Mouse (Mus musculus): ENCODE measurements around the gene Hist1h4d. TPM values are rescaled to one million over a fixed set of nuclear protein-coding genes. Genes with fewer than 3 reads are reported as not detected.
A peak's percentile ranks its signal among the peaks of the same experiment; 100 is the strongest.
"Not testable (repeated sequence)": the region's sequence is repeated elsewhere in the genome, so short reads cannot be mapped to it uniquely, and the experiment has no call there.

Gene Hist1h4d
- total and polyA plus RNA-seq, 3 experiments, result 11.7 to 1,889 TPM; not detected in 1

GRCm38 (mm10) chr13:23584331-23584730, 2.9 kb downstream of the Hist1h4d start:
- H3K27me3 ChIP-seq (ENCODE audit: control insufficient read depth in 1 of 2, insufficient read depth in 2 of 2, low read length in 2 of 2), result no peaks in the 10 kb centered on the region
- H3K4me1 ChIP-seq (ENCODE audit: control insufficient read depth in 1 of 2, insufficient read depth in 2 of 2, low read length in 2 of 2), result peaks cover 0 to 10% of the 10 kb centered on the region in 2 experiments; a peak in 2 of 4 replicates
- H3K4me3 ChIP-seq (ENCODE audit: control insufficient read depth in 1 of 2, insufficient read depth in 1 of 2, low read depth in 2 of 2, low read length in 2 of 2), result peak overlapping the region; percentile 51 to 60
- H3K9ac ChIP-seq (ENCODE audit: control insufficient read depth, low read depth, low read length, poor library complexity, severe bottlenecking), result peak overlapping the region; percentile 80
- H3K9me3 ChIP-seq (replicated peaks; ENCODE audit: insufficient read depth, low read length), result no peaks in the 10 kb centered on the region
- H3K27ac ChIP-seq (ENCODE audit: control insufficient read depth, low read depth, low read length), result peak overlapping the region; percentile 98
- TF ChIP-seq BHLHE40 (IDR thresholded peaks at IDR 0.05; ENCODE audit: borderline replicate concordance, low read depth, low read length) (no peak), TBP (IDR thresholded peaks at IDR 0.05; ENCODE audit: low read depth, low read length) (0 out of 2 replicates have a peak, but pooled peaks have one; percentile 35)
- no peaks in the 10 kb centered on the region; the same call in 1 of the 2 replicates for H3K79me2 ChIP-seq (ENCODE audit: control insufficient read depth, insufficient read depth, low read length, poor library complexity)
- peaks cover 0 to 37% of the 10 kb centered on the region in 2 experiments; a peak in 2 of 4 replicates for H3K36me3 ChIP-seq (ENCODE audit: control insufficient read depth in 1 of 2, insufficient read depth in 2 of 2, low read length in 2 of 2)
- peak; percentile 73 for DNase-seq (ENCODE audit: low read depth, low spot score)

GRCm38 (mm10) chr13:23585029-23585441, 3.6 kb downstream of the Hist1h4d start:
- Histone ChIP-seq H3K4me3 (ENCODE audit: control insufficient read depth in 1 of 2, insufficient read depth in 1 of 2, low read depth in 2 of 2, low read length in 2 of 2) (peak overlapping the region; percentile 51 to 60), H3K4me1 (ENCODE audit: control insufficient read depth in 1 of 2, insufficient read depth in 2 of 2, low read length in 2 of 2) (peaks cover 0 to 10% of the 10 kb centered on the region in 2 experiments; a peak in 2 of 4 replicates)
- DNase-seq (ENCODE audit: low read depth, low spot score), result peak; percentile 91

GRCm38 (mm10) chr13:23585442-23586098, 4.2 kb downstream of the Hist1h4d start:
- Histone ChIP-seq H3K36me3 (ENCODE audit: control insufficient read depth in 1 of 2, insufficient read depth in 2 of 2, low read length in 2 of 2) (peaks cover 0 to 32% of the 10 kb centered on the region in 2 experiments; a peak in 2 of 4 replicates), H3K27ac (ENCODE audit: control insufficient read depth, low read depth, low read length) (peak overlapping the region; percentile 98), H3K4me3 (ENCODE audit: control insufficient read depth in 1 of 2, insufficient read depth in 1 of 2, low read depth in 2 of 2, low read length in 2 of 2) (peak overlapping the region; percentile 51 to 60; a peak in 3 of 4 replicates), H3K9ac (ENCODE audit: control insufficient read depth, low read depth, low read length, poor library complexity, severe bottlenecking) (peak overlapping the region; percentile 80)
- not testable (repeated sequence) for H3K79me2 ChIP-seq (ENCODE audit: control insufficient read depth, insufficient read depth, low read length, poor library complexity); H3K4me1 ChIP-seq (ENCODE audit: control insufficient read depth in 1 of 2, insufficient read depth in 2 of 2, low read length in 2 of 2); H3K9me3 ChIP-seq (replicated peaks; ENCODE audit: insufficient read depth, low read length); H3K27me3 ChIP-seq (ENCODE audit: control insufficient read depth in 1 of 2, insufficient read depth in 2 of 2, low read length in 2 of 2)
- DNase-seq (ENCODE audit: low read depth, low spot score), result peak; percentile 95
- TF ChIP-seq TBP (IDR thresholded peaks at IDR 0.05; ENCODE audit: low read depth, low read length) (peak; percentile 99), POLR2AphosphoS5 (IDR thresholded peaks at IDR 0.05; ENCODE audit: borderline replicate concordance, low read depth, low read length) (peak; percentile 94; the same call in 1 of the 2 replicates), POLR2A (IDR thresholded peaks at IDR 0.05; ENCODE audit: control insufficient read depth in 1 of 2, insufficient read depth in 1 of 2, low read depth in 1 of 2, low read length in 2 of 2, poor library complexity in 1 of 2) (peak; percentile 91 to 98), UBTF (IDR thresholded peaks at IDR 0.05; ENCODE audit: borderline replicate concordance, insufficient read depth, low read depth, low read length) (peak; percentile 90; the same call in 1 of the 2 replicates)

More at GRCm38 (mm10) chr13:23585029-23585441, 3.6 kb downstream of the Hist1h4d start:
- H3K9me3 ChIP-seq (replicated peaks; ENCODE audit: insufficient read depth, low read length), result no peaks in the 10 kb centered on the region
- peaks cover 0 to 37% of the 10 kb centered on the region in 2 experiments; a peak in 2 of 4 replicates for H3K36me3 ChIP-seq (ENCODE audit: control insufficient read depth in 1 of 2, insufficient read depth in 2 of 2, low read length in 2 of 2)
- TF ChIP-seq ZC3H11A (IDR thresholded peaks at IDR 0.05; ENCODE audit: low read depth, low read length) (no peak), TCF12 (IDR thresholded peaks at IDR 0.05; ENCODE audit: low read depth, low read length) (no peak), POLR2AphosphoS5 (IDR thresholded peaks at IDR 0.05; ENCODE audit: borderline replicate concordance, low read depth, low read length) (0 out of 2 replicates have a peak, but pooled peaks have one; percentile 97), MYC (IDR thresholded peaks at IDR 0.05; ENCODE audit: low read depth, low read length) (no peak), MYB (IDR thresholded peaks at IDR 0.05; ENCODE audit: low read depth, low read length) (no peak), GATA1 (IDR thresholded peaks at IDR 0.05; ENCODE audit: low read depth, low read length) (no peak), JUND (IDR thresholded peaks at IDR 0.05; ENCODE audit: low read depth, low read length) (no peak), NELFE (IDR thresholded peaks at IDR 0.05; ENCODE audit: low read depth, low read length) (no peak), BHLHE40 (IDR thresholded peaks at IDR 0.05; ENCODE audit: borderline replicate concordance, low read depth, low read length) (no peak), E2F4 (IDR thresholded peaks at IDR 0.05; ENCODE audit: borderline replicate concordance, low read depth, low read length) (no peak), POLR2AphosphoS2 (IDR thresholded peaks at IDR 0.05; ENCODE audit: low read length) (no peak), MAX (IDR thresholded peaks at IDR 0.05; ENCODE audit: low read length) (no peak), USF1 (IDR thresholded peaks at IDR 0.05; ENCODE audit: low read depth, low read length) (no peak), MAFK (IDR thresholded peaks at IDR 0.05; ENCODE audit: borderline replicate concordance, low read depth, low read length) (no peak), POLR2A (IDR thresholded peaks at IDR 0.05; ENCODE audit: control insufficient read depth in 1 of 2, insufficient read depth in 1 of 2, low read depth in 1 of 2, low read length in 2 of 2, poor library complexity in 1 of 2) (peak in 1 of 2 experiments; percentile 79; a peak in 3 of 4 replicates), HCFC1 (IDR thresholded peaks at IDR 0.05; ENCODE audit: low read depth, low read length) (no peak)
- H3K9ac ChIP-seq (ENCODE audit: control insufficient read depth, low read depth, low read length, poor library complexity, severe bottlenecking), result peak overlapping the region; percentile 80
- H3K79me2 ChIP-seq (ENCODE audit: control insufficient read depth, insufficient read depth, low read length, poor library complexity), result no peaks in the 10 kb centered on the region; the same call in 1 of the 2 replicates
- H3K27me3 ChIP-seq (ENCODE audit: control insufficient read depth in 1 of 2, insufficient read depth in 2 of 2, low read length in 2 of 2), result no peaks in the 10 kb centered on the region
- H3K27ac ChIP-seq (ENCODE audit: control insufficient read depth, low read depth, low read length), result peak overlapping the region; percentile 98

All from MEL (cell line).